Mouse (Mus musculus) neural tube, embryonic 10.5 days (tissue): Measurements from ENCODE around the gene Gck.
A peak's percentile ranks its signal among the peaks of the same experiment; 100 is the strongest.

Source experiments
- DNase-seq: peaks from one replicate; pipeline ENCODE4 v3.0.0-alpha.2; 2017; ENCODE audit warnings: low spot score; ENCODE audit errors: extremely low spot score

The Gck gene

GRCm38 (mm10) chr11:5877921-5878526 is 71.9 kb downstream of the Gck start, which contains the start of gene Pold2:
TSS of gene Pold2 (minus strand) at chr11:5878292.
- peak; percentile 98 for DNase-seq

- no peak for DNase-seq
Measured at GRCm38 (mm10) chr11:5877421-5877820, 72.5 kb downstream of the Gck start.

- DNase-seq: no peak
Measured at GRCm38 (mm10) chr11:5873192-5873591, 76.7 kb downstream of the Gck start.

- DNase-seq: no peak
Measured at GRCm38 (mm10) chr11:5872707-5873106, 77.2 kb downstream of the Gck start.

GRCm38 (mm10) chr11:5870069-5870468 is 79.8 kb downstream of the Gck start:
- DNase-seq: no peak

- DNase-seq: no peak
Measured at GRCm38 (mm10) chr11:5869331-5869730, 80.5 kb downstream of the Gck start.

- no peak for DNase-seq
Measured at GRCm38 (mm10) chr11:5868324-5868723, 81.6 kb downstream of the Gck start.

- no peak for DNase-seq
Measured at GRCm38 (mm10) chr11:5867196-5867595, 82.7 kb downstream of the Gck start.

GRCm38 (mm10) chr11:5862394-5863105 is 87.3 kb downstream of the Gck start:
- peak; percentile 51 for DNase-seq

GRCm38 (mm10) chr11:5861678-5862393 is 88.0 kb downstream of the Gck start, which contains the start of gene Aebp1:
TSS of gene Aebp1 (plus strand) at chr11:5861947.
- peak; percentile 55 for DNase-seq

GRCm38 (mm10) chr11:5860639-5861038 is 89.2 kb downstream of the Gck start:
- no peak for DNase-seq

- DNase-seq: no peak
Measured at GRCm38 (mm10) chr11:5859883-5860550, 89.9 kb downstream of the Gck start.

GRCm38 (mm10) chr11:5858723-5859122 is 91.2 kb downstream of the Gck start:
- no peak for DNase-seq

GRCm38 (mm10) chr11:5856479-5857130 is 93.3 kb downstream of the Gck start:
- DNase-seq: no peak

- no peak for DNase-seq
Measured at GRCm38 (mm10) chr11:5855902-5856301, 94.0 kb downstream of the Gck start.

GRCm38 (mm10) chr11:5855481-5855880 is 94.4 kb downstream of the Gck start:
- DNase-seq: no peak

GRCm38 (mm10) chr11:5852314-5852713 is 97.6 kb downstream of the Gck start:
- DNase-seq: no peak

- no peak for DNase-seq
Measured at GRCm38 (mm10) chr11:5851021-5851736, 98.7 kb downstream of the Gck start.
